Mouse (Mus musculus): Measurements from ENCODE around the gene 2010111I01Rik.

- TF ChIP-seq CTCF (IDR thresholded peaks at IDR 0.05; ENCODE audit: insufficient read depth, low read depth, low read length): no peak
- no peak for TF ChIP-seq POLR2A (IDR thresholded peaks at IDR 0.05; ENCODE audit: insufficient read depth, low read depth, low read length)
These were observed 336.2 kb downstream of the 2010111I01Rik start for GRCm38 (mm10) chr13:63300929-63301328.
